Mouse (Mus musculus) neural tube, embryonic 12.5 days (tissue): Measurements from ENCODE around the gene Gm6465. TPM values are rescaled to one million over a fixed set of nuclear protein-coding genes. Genes with fewer than 3 reads are reported as not detected.
"Not testable (repeated sequence)": the region's sequence is repeated elsewhere in the genome, so short reads cannot be mapped to it uniquely, and the experiment has no call there.

Experiments
- ATAC-seq: fragments of 200-750 bp; cut with Nextera tagmentation; 2 replicates; pipeline ENCODE4 v1.8.0; 2017; ENCODE audit warnings: low read depth, mild to moderate bottlenecking, moderate TSS enrichment, moderate library complexity; ENCODE audit not compliant: low FRiP score
- H3K27ac ChIP-seq: fragments of 300-500 bp; sonication (generic); 2 replicates; pipeline ENCODE4 v1.5.1; 2016
- H3K27me3 ChIP-seq: fragments of 300-500 bp; sonication (generic); replicated peaks from 2 replicates; pipeline ENCODE4 v1.6.1; 2016; ENCODE audit warnings: mild to moderate bottlenecking
- H3K36me3 ChIP-seq: fragments of 300-500 bp; sonication (generic); 2 replicates; pipeline ENCODE4 v1.6.1; 2016; ENCODE audit warnings: mild to moderate bottlenecking
- H3K4me1 ChIP-seq: fragments of 300-500 bp; sonication (generic); 2 replicates; pipeline ENCODE4 v1.6.1; 2016
- H3K4me2 ChIP-seq: fragments of 300-500 bp; sonication (generic); replicated peaks from 2 replicates; pipeline ENCODE4 v1.6.1; 2016; ENCODE audit warnings: mild to moderate bottlenecking
- H3K4me3 ChIP-seq: fragments of 300-500 bp; sonication (generic); 2 replicates; pipeline ENCODE4 v1.5.1; 2016
- H3K9ac ChIP-seq: fragments of 300-500 bp; sonication (generic); 2 replicates; pipeline ENCODE4 v1.6.1; 2016; ENCODE audit warnings: mild to moderate bottlenecking
- H3K9me3 ChIP-seq: fragments of 300-500 bp; sonication (generic); 2 replicates; pipeline ENCODE4 v1.6.1; 2016; ENCODE audit warnings: mild to moderate bottlenecking
- WGBS: fragments of 180-500 bp; shearing (Covaris S2); methylation state at CpG from one replicate; pipeline ENCODE4 v1.1.7; 2016; 5-methylcytosine and 5-hydroxymethylcytosine counted together
- polyA plus RNA-seq: library from polyadenylated mRNA; unstranded; fragments of >200 nt; fragmentation: Nextera tagmentation; extraction: Ambion mirVana; gene quantifications from 2 replicates; pipeline ENCODE4 v1.2.1, GENCODE M21; 2016

Gene Gm6465
- polyA plus RNA-seq, result not detected in 2 replicates

DNA sequence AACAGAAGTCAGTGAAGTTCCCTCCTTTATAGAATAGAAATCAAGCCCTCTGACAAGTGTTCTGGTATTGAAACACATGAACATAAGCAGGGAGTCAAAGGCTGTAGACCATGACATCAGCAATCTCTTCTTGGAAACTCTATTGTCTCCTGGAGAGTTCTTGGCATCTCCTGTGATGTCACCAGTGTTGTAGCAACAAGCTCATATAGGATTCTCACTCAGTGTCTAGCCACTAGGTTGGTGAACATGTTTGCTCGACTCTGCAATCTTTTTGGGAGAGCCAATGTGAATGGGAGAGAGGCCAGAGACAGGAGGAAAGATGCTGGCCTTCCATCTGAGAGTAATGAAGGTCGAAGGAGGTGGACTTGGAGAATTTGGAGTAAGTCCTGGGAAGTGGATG, at the start of gene Gm6465:
Gene Gm6465, plus strand, starts transcription at position 301 of the 400 bp plus-strand sequence.
- not testable (repeated sequence) for H3K27me3 ChIP-seq, ATAC-seq
- WGBS, result 68% methylated on average over 2 of the region's 2 CpGs

DNA sequence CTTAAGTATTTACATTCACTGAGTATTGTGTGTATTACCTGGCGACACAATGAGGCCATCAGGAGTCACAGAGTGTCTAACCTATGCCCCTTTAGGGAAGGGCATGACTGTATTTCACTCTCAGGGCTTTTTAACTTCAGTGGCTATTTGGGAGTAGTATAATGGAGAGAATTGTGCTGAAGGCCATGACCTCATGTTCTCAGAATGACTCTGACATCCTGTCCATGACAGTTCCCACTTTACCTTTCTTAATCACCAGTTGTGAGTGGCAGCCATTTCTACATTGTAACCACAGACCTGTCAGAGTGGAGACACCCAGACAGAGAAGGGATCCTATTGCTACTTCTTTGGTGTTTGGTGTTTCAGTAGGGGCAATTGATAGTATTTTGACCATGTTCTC, 485 bp downstream of the Gm6465 start:
- H3K4me3 ChIP-seq, H3K9ac ChIP-seq, H3K27ac ChIP-seq, ATAC-seq, H3K9me3 ChIP-seq, H3K36me3 ChIP-seq, H3K4me1 ChIP-seq, H3K27me3 ChIP-seq, H3K4me2 ChIP-seq: not testable (repeated sequence)
- 77% methylated on average over 1 of the region's 1 CpGs for WGBS

More for the DNA sequence above, at the start of gene Gm6465:
- not testable (repeated sequence) for H3K9me3 ChIP-seq, H3K4me3 ChIP-seq, H3K4me1 ChIP-seq, H3K27ac ChIP-seq, H3K9ac ChIP-seq, H3K4me2 ChIP-seq, H3K36me3 ChIP-seq

DNA sequence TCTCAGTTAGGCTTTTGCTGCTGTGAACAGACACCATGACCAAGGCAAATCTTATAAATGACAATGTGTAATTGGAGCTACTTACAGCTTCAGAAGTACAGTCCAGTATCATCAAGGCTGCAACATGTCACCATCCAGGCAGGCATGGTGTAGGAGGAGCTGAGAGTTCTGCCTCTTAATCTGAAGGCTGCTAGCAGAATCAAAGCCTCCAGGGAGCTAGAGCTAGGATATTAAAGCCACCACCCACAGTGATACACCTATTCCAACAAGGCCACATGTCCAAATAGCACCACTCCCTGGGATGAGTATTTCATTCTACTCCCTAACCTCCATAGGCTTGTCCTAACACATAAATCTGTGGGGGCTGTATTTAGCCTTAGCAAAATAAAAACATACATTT, 12.6 kb downstream of the Gm6465 start:
- not testable (repeated sequence) for H3K9me3 ChIP-seq, H3K27me3 ChIP-seq, H3K4me3 ChIP-seq, H3K4me1 ChIP-seq, H3K27ac ChIP-seq, H3K36me3 ChIP-seq, H3K9ac ChIP-seq, H3K4me2 ChIP-seq, ATAC-seq

Other genes starting within 250 kb of the Gm6465 start
- gene Gm8922, start 163.6 kb upstream of the Gm6465 start, polyA plus RNA-seq, result 0.79 and 0.94 TPM in 2 replicates
- gene Gm8926, start 75.0 kb upstream of the Gm6465 start, polyA plus RNA-seq, result not detected in 2 replicates
- not detected in 2 replicates for gene 4933402N22Rik, start 72.5 kb downstream of the Gm6465 start, polyA plus RNA-seq